Mouse (Mus musculus) right cerebral cortex, adult 18-20 months (tissue): Measurements from ENCODE around the gene Gm20388.
"Not testable (repeated sequence)": the region's sequence is repeated elsewhere in the genome, so short reads cannot be mapped to it uniquely, and the experiment has no call there.

Source experiments
- DNase-seq: peaks from one replicate; pipeline ENCODE4 v3.0.0; 2022; ENCODE audit warnings: mixed read lengths

Gm20388 gene

DNA sequence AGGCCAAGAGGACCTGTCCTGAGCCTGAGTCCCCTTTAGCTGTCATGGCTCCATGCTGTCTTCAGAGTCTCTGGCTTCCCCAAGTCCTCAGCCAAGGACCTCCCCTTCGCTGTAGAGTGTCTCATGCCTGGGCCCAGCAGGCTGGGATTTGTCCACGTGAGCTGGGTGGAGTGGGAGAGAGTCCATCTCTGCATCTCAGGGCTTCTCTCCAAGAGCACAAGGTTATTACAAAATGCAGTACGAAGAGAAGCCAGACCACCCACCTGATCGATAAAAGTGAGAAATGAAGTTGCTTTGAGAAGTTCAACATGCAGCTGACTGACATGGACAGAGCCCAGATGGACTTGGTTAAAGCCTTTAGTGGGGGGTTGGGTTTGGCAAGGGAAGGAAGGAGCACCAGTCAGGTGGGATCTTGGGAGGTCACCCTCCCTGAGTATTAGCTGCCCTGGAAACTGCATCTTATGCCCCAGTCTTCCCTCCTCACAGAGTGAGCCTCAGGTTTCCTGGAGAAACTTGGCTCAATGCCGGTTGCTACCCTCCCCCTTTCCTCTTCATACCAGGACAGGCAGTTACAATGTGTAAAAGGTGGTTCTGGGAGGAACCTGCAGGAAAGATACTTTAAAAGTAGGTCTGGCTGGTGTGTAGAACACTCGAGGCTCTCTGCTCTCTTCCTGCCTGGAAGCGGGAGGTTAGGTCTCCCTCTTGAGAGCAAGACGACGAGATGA, 2705.7 kb downstream of the Gm20388 start:
- no peak for DNase-seq

DNA sequence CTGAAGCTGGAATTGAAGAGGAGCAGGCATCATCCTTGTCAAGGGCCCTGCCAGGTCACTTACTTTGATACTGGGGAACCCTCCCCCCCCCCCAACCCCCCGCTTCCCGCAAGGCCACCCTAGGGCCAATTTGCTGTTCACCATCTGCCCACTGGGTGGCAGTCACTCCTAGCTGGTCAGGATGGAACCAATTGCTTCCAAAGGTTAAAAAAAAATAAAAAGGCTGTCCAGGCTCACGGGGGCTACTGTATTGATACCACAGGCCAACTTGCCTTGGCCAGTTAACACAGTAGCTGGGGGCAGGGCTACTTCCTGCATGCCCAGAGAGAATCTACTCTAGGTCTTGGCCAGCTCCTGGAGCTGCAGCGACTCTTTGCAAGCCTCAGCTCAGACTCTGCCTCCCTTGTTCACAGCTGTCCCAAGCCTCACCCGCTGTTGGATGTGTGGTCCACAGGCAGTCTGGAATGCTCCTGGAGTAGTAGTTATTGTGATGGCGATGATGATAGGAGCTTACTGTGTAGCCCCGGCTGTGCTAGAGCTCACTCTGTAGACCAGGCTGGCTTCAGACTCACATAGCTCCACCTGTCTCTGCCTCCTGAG, 2707.4 kb downstream of the Gm20388 start:
- DNase-seq, result peak; percentile 70

DNA sequence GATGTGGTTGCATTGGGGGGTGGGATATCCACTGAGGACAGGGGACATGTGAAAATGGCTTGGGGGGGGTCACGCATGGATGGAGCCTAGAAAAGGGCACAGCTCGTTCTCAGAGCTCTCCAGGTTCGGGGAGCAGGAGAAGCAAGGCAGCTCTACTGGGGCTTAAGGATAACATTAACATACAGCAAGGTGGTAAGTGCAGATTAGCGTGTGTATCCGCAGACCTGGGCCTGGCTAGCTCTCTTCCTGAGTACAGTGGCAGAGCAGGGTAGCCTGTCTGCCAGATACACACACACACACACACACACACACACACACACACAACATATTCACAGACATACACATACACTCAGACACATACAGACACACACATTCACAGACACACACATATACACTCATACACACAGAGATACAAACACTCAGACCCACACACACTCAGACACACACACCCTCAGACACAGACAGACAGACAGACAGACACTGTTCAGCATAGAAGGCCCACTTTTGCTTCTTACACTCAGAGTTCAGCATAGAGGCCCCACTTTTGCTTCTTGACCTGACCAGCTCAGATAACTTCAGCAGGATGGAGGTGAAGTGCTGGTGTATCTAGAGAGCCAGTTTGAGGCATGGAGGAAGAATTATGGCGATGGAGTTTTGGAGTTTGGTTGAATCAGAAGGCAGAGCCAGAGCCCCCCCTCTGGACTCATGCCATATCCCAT, 2708.2 kb downstream of the Gm20388 start:
- no peak for DNase-seq

DNA sequence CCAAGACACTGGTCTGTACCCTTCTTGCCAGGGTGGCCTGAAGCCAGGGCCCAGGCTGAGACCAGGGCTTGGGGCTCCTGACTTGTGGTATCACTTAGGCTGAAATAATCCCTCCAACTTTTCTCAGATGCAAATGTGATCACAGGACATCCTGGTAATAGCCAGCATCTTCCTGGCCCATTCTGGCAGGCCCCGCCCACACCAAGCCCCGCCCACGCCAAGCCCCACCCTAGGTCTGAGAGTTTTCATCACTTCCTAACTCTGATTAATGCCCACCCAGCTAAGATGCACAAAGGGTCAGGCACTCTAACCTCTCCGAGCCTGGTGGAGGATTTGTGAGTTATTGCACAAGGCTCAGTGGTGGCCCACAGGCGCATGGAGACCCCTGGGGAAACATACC, 2709.8 kb downstream of the Gm20388 start:
- DNase-seq, result no peak

DNA sequence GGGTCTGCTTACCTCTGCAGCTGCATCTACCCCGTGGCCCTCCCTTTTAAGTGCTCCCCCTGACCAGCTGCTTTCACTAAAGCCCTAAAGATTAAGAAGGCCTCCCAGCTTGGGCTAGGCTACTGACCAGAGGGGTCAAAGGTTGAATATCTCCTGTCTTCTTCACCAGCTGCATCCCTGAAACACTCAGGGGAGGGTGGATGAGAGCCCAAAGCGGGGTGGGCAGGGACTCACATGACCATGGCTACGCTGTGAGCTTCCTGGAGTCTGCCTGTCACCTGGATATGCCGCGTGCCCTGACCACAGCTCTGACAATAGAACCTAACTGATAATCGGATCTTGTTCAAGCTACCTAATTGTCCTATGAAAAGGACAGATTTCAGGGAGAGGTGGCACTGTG, 2712.1 kb downstream of the Gm20388 start, which contains the start of gene Pabpn1l:
TSS of gene Pabpn1l (minus strand) at position 13 of the 400 bp plus-strand sequence.
- no peak for DNase-seq

DNA sequence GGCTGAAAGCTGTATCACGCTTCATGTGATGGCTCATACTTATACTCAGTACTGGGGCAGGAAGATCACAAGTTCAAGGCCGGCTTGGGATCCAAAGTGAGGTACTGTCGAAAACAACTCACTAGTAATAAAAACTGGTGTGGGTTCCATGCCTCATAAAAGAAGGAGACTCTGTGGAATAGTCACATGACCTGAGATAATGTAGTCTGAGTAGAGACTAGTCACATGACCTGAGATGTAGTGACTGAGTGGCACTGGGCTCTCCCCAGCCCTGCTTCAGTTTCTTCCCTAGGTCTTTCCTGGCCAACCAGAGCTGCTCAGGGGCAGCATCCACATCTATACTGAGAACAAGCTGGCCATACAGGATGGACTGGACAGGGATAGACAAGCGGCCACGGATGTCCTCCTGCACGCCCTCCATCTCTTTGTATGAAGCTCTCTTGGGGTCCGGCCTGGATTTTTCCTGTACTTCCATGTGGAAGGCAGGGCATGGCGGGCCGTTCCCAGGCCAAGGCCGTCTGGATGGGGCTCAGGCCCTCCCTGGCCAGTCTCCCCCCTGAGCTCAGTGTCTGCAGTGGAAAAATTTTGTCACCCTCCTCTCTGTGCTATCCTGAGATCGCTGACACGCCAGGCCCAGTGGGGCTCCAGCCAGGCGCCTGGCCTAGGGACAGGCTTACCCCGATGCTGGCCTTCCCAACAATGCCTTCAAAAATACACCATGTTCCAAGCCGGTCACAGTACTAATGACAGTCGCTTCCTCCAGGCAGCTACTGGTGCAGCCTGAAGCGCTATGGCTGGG, 2713.4 kb downstream of the Gm20388 start:
- no peak for DNase-seq

DNA sequence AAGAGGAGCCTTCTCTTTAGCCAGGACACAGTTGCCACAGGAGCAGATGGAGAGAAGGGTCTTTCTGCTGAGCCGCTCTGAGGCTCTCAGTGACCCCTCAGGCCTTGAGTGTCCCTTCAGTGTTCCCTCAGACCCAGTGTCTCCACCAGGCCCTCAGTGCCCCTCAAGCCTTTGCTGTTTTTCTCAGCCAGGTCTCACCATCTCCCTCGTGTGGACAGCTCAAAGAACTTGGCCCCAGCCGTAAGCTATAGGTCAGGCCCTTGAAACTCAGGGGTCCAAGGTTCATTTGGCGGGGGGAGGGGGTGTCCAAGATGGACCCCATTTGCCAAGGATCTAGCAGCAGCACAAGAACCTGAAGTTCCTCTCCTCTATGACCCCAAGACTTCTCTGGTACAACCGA, 2714.0 kb downstream of the Gm20388 start:
- DNase-seq, result no peak

DNA sequence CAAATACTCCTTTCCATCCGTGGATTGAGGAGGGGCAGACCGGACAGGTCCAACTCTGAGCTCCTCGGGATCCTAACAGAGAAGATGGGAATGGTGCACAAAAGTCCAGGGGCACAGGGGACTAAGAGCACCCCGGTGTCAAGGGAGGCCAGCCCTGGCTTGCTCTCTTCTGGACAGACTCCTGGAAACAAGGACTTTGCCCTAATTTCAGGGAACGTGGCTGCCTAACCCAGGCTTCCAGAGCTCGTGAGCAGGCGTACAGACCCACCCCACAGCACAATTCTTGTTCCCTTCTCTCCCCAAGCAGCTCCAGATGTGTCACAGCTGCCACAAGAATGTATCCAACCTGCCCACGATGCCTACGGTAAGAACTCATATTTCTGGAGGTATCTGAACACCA, 2715.2 kb downstream of the Gm20388 start:
- DNase-seq, result no peak

DNA sequence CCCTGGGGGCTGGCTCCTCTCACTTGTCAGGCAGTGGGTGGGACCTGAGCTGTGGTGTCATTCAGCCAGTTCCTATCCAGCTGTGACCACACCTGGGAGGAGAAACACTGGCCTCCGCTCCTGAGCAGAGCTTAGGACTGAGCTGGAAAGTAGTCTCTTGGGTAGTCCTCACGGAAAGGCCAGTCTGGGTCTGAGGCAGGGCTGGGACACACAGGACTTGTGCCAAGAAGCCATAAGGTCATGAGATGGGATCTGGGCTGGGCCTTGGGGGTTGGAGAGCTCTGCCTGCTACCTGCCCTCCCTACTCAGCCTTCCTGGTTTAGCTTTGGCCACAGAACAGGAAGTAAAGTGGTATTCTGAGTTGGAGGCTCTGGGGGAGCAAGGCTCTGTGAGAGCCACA, 2716.3 kb downstream of the Gm20388 start:
- DNase-seq, result no peak

DNA sequence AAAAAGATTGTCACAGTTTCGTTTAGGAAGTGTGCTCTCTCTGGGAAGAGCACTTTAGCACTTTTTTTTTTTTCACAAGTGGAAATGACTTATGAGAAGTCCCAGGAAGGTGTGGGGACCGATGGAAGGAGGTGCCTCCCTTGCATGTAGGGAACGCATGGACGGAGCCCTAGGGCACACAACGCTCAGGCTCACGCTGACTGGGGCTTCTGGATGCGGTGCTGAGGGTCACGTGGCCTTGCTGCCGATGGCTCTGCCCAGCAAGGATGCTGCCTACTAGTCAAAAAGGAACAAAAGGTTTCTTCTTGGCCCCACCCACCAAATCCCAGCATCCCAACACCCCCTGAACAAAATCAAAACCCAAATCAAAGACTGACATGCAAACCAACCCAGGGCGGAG, 2718.7 kb downstream of the Gm20388 start:
- no peak for DNase-seq

DNA sequence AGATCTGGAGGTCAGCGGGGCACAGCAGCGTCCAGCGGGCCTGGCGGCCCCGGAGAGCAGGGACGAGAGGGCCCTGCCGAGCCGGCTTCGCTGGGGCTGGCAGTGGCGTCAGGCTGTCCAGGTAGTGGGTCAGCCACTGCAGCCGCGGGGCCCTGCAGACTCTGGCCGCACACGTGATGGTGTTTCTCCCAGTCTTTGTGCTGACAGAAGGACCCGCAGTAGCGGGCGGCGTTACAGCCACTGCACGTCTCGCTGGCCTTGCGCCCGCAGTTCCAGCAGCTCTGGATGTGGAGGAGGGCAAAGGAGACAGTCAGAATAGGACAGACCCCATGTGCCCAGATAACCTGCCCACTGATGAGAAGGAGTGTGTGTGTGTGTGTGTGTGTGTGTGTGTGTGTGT, 2720.1 kb downstream of the Gm20388 start:
- DNase-seq, result no peak

DNA sequence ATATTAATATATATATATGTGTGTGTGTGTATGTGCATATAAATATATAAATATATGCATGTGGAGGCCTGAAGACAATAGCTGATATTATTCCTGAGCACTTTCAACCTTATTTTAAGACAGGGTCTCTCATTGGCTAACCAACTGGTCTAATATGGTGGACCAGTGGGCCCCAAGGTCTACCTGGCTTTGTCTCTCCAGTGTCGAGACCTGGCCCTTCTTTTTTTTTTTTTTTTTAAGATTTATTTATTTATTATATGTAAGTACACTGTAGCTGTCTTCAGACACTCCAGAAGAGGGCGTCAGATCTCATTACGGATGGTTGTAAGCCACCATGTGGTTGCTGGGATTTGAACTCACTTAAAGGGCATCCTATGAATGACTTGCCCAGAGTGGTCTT, 2721.5 kb downstream of the Gm20388 start:
- DNase-seq, result not testable (repeated sequence)

DNA sequence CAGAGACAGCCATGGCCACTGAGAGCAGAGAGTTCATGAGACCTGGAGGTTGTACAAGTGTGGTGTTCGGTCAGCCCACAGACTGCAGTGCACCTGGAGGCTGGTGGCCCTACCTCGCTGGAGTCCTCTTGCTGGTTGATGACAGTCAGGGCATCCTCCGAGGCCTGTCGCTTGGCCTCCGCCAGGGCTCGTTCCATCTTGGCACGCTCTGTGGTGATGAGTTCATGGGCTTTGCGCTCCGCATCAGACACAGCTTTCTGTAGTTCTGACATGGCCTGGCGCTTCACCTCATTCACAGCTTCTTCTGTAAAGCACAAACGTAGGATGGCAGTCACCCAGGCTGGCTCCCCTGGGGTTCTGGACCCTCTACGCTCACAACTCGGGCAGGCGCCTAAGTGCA, 2722.6 kb downstream of the Gm20388 start:
- DNase-seq, result no peak

DNA sequence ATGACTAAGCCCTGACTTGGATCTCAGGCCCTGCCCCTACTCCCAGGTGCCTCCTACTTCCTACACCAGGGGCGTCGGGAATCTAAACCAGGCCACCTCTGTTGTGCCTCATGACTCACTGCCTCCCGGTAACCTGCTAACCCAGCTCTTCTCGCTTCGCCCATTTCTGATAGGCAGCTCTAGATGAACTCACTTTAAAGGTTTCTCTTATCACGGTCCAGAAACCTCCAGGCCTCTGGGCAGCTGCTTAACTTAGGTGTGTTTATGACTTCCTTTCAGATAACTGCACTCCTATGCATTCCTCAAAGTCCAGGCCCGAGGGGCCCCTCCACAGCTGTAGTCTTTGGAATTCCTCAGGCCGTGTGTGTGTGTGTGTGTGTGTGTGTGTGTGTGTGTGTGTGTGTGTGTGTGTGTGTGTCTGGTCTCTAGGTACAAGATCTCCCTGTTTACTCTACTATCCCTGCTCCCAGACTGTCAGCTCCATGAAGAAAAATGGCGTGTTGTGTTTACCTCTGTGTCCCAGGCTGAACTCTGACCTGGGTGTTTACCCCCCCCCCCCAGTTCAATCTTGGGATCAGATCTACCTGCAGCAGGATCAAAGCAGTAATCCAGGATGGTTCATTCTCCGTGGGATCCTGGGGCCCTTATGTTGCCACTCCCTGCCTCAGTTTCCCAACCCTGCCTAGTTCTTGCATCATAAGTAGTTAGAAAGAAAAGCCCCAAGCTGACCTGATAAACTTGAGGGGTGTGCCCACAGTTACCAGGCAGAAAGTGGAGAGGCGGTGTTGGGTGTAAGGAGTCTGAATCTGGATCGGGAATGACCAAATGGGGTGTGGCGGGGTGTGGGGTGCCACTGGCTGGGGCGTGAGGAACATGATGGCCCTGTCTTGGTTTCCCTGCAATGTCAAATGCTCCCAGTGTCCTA, 2725.5 kb downstream of the Gm20388 start:
- no peak for DNase-seq

DNA sequence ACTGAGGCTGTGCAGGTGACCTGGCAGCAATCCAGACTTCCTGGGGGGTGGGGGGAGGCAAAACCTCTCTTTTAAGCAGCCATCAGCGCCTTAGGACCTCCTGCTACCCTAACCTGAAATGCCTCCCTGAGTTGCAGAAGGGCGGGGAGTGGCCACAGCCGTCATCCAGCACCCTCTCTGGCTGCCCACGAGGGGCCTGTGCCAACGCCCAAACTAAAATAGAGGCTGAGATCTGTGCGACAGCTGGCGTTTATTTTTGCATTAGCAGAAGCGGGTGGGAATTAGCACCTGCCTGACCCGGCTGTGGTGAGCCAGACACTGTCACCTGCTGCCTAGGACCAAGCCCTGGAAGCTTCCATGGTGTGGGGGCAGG, 2726.1 kb downstream of the Gm20388 start:
- peak; percentile 44 for DNase-seq

DNA sequence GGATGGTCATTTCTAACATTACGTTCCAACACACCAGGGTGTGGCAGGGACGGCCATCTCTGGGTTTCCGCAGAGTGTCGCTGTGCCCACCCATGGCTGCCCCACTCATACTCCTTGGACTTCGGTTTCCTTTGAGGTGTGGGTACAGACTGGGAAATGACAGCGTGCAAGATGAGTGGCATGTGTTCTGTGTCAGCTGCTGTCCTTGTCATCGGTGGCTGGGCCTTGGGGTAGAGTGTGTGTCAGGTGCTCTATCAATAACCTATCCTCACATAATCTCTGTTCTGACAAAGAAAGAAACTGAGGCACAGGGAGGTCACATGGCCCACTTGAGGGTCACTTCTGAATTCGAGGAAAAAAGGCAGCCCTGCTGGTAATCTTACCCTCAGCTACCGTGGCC, 2726.6 kb downstream of the Gm20388 start:
- no peak for DNase-seq

DNA sequence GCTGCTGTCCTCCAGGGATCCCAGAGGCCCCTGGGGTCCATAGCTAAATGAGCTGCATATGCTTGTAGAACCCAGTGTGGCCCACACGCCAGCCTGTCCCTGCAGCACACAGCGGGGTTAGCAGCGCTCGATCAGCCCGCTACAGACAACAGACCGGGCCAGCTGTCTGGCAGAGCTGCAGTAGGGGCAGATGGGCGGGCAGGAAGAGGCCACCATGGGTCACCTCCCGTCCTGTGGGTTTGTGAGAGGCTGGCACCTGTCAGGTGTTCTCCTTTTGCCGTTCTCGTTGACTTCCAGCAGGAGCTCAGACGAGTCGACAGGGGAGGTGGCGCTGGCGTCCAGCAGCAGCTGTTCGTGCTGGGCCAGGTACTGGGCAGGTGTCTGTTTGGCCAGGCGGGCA, 2728.0 kb downstream of the Gm20388 start:
- DNase-seq, result no peak

DNA sequence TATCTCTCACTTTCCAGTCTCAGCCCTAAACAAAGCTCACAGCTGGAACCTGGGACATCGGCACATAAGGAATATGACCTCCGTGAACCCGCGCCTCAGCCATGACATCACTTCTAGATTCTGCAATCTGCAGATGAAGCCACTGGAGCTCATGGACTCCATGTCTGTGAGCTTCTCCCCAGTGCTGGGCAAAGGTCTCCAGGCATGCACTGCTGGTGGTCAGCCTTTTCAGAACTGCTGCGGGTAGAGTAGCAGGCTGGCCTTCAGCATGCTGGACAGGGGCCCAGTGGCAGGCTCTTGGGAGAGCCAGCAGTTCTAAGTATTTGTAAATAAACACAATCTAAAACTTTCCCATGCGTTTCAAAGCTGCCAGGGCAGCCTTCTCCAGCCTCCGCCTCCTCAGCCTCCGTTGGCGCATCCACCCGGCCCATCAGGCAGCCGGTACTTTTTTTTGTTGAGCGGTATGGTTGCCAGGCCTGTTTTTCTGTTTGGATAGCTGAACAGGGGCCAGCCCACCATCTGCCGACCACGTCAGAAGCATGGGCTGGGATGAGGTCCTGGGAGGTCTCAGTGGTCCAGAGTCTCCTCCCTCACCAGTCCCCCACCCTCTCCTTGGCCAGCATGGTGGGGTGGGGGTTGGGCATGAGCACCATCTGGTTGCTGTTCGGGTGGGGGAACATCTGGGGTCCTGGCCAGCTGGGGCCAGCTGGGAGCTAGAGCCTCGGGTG, 2729.0 kb downstream of the Gm20388 start:
- DNase-seq, result peak; percentile 41

DNA sequence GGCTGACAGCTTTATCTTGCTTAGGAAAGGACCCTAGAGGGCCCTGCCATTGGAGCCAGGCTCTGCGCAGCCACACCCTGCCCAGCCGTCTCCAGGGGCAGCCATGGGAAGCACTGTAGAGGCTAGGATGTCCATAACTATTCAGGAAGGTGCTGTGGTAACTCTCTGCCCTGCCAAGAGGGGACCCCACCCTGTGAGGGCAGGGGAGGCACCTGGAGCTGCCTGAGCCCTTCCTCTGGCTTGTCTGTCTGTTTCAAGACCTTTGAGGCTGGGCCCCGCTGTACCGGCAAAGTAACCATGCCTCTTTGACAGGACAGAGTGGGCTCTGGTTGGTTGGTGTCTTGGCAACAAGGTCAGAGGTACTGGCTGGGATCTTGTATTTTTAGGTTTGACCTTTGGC, 2730.2 kb downstream of the Gm20388 start:
- DNase-seq, result no peak

DNA sequence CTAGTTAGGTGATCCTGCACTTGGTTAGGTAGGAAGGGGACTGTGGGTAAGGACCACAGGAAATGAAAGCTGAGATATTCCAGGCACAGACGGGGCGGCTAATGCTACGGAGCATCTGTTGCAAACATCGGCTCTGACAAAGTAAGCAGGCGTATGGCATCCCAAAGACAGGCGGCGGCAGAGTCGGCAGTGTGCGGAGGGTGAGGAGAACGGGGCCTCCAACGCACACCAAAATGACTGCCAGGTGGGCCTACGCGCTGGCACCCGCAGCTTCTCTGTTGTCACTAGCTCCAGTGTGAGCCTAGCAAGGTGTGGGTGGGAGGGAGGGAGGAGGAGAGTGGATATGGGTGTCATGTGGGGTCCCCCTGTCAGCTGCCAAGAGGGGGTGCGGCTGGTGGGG, 2730.8 kb downstream of the Gm20388 start:
- DNase-seq, result peak; percentile 89

DNA sequence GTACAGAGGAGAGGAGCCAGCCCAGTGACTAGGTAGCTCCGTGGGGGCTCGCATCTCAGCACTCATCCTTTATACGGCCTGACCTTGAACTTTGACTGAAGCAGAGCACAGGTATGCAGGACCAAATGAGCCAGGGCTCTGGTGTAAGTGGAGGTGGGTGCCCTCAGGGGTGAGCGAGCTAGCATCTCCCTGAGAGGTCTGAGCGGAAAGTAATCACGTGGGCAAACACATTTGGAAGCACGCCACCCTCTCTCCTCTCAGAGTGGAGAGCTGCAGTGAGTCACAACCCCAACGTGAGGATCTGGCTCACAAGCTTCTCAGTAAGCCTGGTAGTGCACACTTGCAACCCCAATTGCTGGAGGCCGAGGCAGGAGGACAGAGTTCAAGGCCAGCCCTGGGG, 2731.4 kb downstream of the Gm20388 start:
- peak; percentile 77 for DNase-seq
